Mouse (Mus musculus) layer of hippocampus, postnatal 25 days (tissue): ENCODE results near the gene Mapk6. TPM values are rescaled to one million over a fixed set of nuclear protein-coding genes. Genes with fewer than 3 reads are reported as not detected.
"Not testable (repeated sequence)": the region's sequence is repeated elsewhere in the genome, so short reads cannot be mapped to it uniquely, and the experiment has no call there.

ENCODE experiments used
- DNase-seq, 2 experiments: peaks; one replicate each; pipeline ENCODE4 v3.0.0; 2022; ENCODE audit warnings: mixed read lengths in 2 of 2, low spot score in 1 of 2; ENCODE audit errors: extremely low spot score in 1 of 2
- total RNA-seq, 2 experiments: library from RNA; stranded (reverse); gene quantifications; 2 replicates each; pipeline ENCODE4 v1.2.3; 2021

The Mapk6 gene
- total RNA-seq = 10 to 100 TPM; 28.4 TPM

DNA sequence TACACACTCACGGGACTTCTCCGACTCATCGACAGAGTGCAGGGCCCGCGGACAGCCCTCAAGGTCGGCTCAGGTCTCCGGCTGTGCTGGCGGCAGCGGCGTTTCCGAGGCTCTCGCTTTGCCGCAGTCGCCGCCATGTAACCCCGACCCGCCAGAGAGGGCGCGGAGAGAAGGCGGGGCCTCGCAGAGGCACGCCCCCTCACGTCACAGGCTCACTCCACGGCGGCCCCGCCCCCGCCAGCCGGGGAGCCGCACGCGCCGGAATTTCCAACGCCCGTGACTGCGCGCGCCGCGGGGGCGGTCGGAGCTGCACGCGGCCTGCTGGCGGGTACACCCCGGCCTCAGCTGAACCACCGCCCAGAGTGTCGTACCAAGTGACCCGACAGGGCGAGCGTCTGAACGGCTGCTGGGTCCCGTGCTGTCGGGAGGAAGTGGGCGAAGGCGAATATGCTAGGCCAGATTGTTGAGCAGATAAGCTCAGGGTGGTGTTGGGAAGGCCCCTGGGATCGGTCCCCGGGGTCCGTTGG lies at the start of gene Mapk6:
Gene Mapk6 (minus strand): TSS at position 154 of the 527 bp plus-strand sequence.
- peak; percentile 92 to 98 for DNase-seq

DNA sequence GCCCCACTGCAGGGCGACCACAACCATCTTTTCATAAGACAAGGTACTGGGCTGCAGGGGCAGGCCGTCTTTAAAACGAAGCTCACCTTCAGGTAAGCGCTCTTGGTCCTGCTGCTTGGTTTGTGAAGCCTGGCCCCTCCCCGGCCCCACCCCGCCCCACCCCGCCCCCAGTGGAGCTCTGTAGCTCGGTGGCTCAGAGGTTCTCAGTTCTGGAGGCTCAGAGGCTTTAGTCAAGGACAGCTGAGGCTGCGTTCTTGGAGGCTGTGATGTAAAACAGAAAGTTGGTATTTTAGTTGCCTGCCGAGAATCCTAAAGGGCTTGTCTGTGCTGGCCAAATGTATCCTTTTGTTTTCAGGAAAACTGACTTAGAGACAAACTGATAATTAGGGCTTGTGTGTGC lies 45.9 kb upstream of the Mapk6 start:
- DNase-seq = no peak

DNA sequence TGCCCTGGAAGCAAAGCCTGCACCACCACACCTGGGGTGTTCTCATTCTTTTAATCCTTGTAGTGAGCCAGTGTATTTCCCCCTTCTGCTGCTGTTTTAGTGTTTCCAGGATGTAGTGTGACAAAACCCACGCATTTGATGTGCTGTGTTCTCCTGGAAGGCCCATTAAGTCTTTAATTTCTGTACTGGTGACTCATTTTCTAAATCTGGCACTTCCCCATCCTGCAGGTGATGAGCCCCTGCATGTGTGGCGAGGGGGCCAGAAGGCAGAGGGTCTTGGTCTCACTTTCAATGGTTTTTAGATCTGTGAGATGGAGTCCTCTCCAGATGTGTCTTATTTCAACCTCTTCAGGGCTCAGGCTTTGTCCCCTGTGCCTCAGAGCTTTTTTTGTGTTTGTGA lies 44.2 kb upstream of the Mapk6 start:
- no peak for DNase-seq

DNA sequence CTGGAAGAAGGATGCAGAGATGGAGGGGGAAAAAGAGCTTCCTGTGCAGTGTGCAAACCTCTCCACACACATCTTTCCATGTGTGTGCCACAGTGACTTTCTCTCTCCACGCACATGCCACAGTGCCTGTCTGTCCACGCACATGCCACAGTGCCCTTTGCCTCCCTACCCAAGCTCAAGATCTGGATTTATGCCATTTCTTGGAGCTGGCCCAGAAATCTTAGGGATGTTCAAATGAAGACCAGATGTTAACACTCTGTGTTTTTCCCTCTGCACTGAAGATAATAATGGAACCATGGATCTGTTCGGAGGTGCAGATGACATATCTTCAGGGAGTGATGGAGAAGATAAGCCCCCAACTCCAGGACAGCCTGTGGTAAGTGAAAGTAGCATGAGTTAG lies 38.2 kb upstream of the Mapk6 start:
- DNase-seq = no peak

DNA sequence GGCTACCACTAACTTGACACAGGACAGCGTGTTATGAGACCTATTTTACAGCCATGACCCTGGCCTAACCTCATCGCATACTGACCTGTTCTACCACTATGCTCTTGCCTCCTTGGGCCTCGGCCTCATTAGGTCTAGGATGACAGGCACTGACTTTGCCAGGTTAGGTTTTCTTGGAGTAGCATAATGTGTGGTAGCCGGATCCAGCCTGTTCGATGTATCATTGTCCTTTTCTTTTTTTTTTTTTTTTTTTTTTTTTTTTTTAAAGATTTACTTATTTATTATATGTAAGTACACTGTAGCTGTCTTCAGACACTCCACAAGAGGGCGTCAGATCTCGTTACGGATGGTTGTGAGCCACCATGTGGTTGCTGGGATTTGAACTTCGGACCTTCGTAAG lies 36.8 kb upstream of the Mapk6 start:
- DNase-seq = not testable (repeated sequence)

DNA sequence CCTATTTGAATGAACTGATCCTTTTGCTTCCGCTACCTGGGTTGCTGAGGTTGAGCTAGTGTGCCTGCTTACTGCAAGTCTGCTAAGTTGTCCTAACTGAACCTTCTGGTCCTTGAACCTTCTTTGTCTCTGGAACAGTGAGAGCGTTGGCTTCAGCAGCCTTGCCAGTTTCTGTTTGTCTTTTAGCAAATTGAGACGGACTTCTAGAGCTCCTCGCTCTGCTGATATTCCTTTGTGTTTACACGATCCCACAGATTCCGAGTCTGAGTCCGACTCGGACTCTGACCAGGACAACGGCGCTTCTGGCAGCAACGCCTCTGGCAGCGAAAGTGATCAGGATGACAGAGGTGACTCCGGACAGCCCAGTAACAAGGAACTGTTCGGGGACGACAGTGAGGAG lies 35.2 kb upstream of the Mapk6 start:
- DNase-seq = no peak

DNA sequence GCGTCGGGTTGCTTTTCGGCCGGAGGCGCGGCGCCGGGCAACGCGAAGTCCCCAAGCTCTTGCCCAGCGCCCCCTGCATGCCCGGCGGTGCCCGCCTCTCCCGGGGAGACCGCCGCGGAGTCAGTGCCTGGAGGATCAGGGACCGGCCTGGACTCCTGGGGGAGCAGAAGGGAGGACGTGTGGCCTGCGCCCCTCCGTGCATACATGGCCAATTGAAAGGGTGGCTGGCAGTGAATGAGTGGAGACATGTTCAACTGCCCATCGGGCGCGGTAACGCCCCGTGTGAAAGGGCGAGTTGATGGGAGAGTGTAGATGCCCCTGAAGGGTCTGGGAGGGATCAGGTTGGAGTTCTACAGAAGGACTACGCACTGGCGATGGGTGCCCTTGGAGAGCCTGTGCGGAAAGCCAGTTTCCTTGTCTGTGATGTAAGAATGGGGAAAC lies 31.9 kb upstream of the Mapk6 start:
- DNase-seq = no peak

DNA sequence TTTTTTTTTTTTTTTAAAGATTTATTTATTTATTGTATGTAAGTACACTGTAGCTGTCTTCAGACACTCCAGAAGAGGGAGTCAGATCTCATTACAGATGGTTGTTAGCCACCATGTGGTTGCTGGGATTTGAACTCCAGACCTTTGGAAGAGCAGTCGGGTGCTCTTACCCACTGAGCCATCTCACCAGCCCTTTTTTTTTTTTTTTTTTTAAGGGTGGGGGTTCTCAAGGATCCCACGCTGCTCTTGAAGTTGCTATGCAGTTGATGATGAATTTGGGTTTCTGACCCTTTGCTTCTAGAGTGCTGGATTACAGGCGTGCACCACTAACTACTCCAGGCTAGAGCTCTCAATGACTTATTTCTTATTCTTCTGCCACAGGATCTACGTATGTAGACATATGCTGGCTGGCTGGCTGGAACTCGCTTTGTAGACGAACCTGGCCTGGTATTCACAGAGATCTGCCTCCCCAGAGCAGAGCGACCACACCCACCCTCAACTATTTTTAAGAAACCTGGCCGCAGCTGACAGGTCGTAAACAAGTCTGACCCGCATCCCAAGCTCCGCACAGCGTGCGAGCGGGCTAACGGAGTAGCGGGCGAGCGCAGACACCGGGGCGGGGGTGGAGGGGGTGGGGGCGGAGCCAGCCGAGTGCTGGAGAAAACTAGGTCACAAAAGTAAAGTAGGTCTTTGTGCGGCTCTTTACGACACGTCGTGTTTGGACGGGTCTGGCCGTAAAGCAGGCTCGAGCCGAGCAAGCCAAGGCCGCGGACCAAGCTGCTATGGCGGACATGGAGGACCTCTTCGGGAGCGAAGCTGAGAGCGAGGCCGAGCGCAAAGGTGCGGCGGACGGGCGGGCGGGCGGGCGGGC lies 31.2 kb upstream of the Mapk6 start, which contains the start of gene Leo1:
Gene Leo1 (plus strand): TSS at position 729 of the 871 bp plus-strand sequence.
- peak; percentile 65 to 72 for DNase-seq

DNA sequence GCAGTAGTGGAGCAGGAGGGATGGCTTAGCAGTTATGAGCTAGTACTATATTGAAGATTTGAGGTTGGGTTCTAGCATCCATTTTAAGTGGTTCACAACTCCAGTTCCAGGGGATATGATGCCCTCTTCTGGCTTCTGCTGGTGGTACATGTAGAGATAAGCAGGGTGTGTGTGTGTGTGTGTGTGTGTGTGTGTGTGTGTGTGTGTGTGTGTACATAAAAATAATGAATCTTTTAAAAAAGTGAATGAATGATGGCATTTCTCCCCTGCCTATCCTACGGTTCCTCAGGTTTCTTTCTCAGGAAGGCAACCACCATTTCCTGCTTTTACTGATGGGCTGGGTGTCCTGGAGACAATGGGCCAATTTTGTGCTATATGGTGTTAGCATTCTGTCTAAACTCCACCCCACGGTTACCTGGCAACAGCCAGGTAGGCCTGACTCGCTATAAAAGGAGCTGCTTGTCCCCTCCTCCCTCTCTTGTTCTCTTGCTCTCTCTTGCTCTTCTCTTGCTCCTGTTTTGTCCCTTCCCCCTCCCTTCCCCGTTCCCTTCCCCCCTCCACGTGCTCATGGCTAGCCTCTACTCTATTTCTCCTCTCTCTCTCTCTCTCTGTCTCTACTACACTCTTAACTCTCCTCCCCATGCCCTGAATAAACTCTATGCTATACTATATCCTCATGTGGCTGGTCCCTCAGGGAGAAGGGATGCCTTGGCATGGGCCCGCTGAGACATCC lies 28.0 kb upstream of the Mapk6 start:
- DNase-seq = peak in 1 of 2 experiments; percentile 47

DNA sequence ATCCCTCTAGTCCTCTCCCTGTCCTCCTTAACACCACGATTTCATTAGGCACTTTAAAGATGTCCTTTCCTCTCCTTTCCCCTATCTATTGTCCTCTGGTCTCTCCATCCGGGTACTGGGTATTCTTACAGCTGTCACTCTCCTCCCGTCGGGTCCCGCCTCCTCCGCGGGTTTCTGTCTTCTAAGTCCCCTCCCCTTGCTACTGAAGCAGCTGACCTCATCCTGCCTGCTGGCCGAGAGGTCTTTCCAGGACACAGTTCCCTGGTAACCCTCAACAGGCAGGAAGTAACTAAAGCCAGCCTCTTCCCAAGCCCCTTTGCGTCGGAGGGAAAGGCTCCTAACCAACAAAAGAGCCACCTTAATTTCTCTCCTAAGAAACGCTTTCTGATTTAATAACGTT lies 26.1 kb upstream of the Mapk6 start:
- DNase-seq = peak in 1 of 2 experiments; percentile 11

DNA sequence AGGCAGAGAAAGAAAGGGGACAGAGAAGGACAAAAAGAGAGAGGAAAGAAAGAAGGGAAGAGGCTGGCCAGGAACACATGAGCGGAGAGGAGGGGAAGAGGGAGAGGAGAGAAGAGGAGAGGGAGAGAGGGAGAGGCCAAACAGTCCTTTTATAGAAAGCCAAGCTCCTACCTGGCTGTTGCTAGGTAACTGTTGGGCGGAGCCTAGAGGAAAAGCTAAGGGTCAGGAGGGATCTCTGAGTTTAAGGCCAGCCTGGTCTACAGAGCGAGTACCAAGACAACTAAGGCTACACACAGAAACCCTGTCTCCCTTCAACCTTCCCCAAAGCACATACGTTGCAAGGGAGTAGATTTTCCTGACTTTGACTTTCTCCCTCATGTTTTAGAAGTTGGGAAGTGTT lies 25.5 kb upstream of the Mapk6 start:
- no peak for DNase-seq

DNA sequence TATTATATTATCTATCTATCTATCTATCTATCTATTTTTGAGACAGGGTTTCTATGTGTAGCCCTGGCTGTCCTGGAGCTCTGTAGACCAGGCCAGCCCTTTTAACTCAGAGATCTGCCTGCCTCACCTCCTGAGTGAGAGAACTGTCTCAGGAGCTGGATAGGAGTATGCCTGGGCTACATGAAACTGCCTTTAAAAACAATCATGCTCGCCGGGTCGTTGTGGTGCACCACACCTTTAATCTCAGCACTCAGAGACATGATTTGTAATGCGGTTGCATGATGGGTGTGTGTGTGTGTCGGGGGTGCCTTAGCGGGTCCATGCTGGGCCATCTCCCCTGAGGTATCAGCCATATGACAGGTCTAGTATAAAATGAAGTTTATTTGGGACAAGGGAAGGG lies 25.1 kb upstream of the Mapk6 start:
- no peak for DNase-seq

DNA sequence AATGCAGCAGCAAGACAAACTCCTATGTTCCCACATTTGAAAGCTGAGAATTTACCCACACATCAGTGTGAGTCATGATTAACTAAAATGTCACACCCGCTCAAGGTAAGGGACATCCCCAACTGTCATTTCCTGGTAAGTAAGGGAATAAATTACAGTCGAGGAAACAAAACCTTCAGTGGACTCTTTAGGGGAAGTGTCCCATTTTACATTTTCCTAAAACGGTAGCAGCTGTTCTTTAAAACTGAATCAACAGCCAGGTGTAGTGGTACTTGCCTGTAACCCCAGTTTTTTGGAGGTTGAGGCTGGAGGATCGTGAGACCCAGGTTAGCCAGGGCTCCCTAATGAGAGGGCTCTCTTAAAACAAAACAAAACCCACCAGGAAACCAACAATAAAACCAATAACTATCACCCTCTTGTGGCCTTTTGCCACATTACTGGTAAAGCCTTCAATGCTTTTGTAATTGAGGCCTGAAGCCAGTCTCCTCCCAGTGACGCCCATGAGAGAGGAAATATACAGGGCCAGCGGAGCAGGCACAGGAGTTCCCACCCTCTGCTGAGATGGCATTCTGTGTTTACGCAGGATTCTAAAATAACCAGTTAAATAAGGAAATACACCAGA lies 24.5 kb upstream of the Mapk6 start:
- peak in 1 of 2 experiments; percentile 12 for DNase-seq

DNA sequence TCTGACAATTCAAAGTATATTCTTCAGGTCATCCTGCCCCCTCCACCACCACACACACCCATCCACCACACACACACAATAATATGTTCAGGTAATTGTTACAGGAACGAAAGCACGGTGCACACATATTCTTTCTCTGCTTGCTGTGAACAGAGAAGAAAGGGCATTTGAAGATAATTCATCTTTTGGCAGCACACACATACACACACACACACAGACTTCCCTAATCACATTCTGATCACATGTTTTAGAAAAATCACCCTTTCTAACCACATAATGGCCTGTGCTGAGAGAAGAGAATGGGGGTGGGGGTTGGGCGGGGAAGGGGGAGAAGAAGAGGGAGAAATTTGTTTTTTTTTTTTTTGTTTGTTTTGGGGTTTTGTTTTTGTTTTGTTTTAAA lies 22.9 kb upstream of the Mapk6 start:
- no peak for DNase-seq

DNA sequence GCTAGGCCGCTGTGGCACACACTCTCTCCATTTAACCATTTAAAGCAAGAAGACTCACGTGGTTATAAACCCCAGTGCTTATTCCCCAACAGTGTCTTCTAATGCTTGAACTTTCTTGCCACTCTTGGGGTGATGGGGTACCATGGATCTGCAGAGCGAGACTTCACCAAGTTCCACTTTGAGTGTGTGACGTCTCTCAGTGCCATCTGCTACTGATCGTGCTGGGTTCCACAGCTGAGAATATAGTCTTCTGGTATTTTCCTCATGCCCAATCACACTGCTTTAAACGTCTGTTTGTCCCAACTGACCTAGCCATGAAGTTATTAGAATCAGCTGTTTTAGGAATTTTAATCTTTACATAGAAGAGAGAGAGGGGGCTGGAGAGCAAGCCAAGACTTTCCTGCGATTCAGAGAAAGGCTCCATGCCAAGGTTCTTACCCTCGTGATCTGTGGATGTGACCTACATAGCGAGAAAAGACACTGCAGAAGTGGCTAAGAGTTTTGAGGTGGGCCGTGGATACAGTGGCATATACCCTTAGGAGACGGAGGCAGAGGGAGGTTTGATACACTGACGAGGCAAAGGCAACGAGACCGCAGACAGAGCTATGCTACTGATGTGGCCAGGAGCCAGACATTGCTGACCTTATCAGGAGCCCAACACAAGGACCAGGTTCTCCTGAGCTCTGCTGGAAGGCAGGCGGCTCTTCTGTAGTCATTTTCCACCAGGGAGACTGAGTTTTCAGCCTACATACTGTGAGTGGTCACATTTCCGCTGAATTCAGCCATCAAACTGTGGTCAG lies 21.2 kb upstream of the Mapk6 start:
- DNase-seq = no peak

DNA sequence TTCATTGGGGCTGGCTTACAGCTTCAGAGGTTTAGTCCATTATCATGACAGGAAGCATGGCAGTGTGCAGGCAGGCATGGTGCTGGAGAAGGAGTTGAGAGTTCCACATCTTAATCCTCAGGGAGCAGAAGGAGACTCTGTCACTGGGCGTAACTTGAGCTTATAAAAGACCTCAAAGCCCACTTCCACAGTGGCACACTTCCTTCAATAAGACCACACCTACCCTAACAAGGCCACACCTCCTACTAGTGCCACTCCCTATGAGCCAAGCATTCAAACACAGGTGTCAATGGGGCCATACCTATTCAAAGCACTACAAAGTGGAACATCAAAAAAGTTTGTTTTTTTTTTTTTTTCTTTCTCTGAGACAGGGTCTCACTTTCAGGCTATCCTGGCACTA lies 19.9 kb upstream of the Mapk6 start:
- no peak for DNase-seq

DNA sequence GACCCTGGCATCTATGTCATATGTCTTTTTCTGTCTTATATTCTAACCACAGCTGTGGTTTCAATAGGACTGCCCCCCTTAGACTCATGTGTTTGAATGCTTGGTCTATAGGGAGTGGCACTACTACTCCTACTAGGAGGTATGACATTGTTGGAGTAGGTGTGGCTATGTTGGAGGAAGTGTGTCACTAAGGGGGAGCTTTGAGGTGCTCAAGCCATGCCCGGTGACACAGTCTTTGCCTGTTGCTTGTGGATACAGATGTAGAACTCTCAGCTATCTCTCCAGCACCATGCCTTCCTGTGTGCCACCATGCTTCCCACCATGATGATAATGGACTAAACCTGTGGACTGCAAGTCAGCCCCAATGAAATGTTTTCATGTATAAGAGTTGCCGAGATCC lies 19.2 kb upstream of the Mapk6 start:
- DNase-seq = no peak

DNA sequence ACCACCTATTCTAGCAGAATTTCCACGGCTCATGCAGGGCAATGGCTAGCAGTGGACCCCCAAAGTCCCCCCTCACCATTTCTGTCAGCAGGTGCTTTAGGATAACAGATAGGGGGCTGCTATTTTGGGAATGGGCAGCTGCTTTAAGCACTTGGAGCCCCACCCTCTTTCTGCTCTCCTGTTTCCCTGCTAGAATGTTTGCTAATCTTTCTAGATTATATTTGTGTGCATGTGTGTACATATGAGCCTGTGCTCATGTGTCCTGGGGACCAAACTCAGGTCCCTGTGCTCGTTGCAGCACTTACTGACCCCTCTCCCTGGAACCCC lies 18.4 kb upstream of the Mapk6 start:
- DNase-seq = no peak

DNA sequence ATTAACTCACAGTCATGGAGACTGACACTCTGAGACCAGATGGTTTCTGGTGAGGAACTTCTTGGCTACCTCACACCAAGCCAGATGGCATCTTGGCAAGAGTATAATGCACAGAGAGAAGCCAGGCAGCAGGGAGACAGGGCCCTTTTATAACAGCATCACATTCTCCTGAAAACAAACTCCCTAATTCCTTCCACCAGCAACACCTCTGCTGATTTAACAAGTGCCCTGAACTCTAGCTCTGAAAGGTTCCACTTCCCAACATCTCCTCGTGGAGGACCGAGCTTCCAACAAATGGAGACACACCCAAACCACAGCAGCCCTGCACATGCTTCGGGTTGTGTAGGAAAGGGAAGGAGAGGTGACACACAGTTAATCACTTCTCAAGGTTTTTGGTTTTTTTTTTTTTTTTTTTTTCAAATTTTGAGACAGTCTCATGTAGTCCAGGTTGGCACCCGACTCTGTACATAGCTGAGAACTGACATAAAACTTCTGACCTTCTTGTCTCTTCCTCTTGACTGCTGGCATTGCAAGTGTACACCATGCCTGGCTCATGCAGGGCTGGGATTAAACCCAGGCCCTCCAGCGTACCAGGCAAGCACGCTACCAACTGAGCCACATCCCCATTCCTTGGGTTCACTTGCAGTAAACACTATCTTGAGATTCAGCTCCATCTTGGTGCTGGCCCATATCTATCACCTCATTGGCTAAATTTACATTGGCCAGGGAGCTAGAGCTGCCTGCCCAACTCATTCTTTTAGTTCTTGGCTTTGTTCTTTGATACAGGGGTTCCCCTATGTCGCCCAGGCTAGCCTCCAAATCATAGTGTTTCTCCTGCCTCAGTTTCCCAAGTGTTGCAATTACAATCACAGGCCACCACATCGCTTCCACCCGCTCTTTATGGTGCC lies 17.8 kb upstream of the Mapk6 start:
- no peak for DNase-seq
